Mouse (Mus musculus) ES-Bruce4 (cell line): ENCODE results near the gene Il34.

Experiments used
- CTCF ChIP-seq: IDR thresholded peaks from one replicate; pipeline ENCODE4 v1.8.1; 2011; ENCODE audit warnings: low read depth, low read length
- POLR2A ChIP-seq: IDR thresholded peaks from one replicate; pipeline ENCODE4 v1.8.1; 2011; ENCODE audit warnings: low read length; ENCODE audit not compliant: insufficient read depth

- TF ChIP-seq CTCF (no peak), POLR2A (no peak)
Measured at GRCm38 (mm10) chr8:110764671-110765070, 41.1 kb downstream of the Il34 start.
